Mouse (Mus musculus): Measurements from ENCODE around the gene Nfib. TPM values are rescaled to one million over a fixed set of nuclear protein-coding genes. Genes with fewer than 3 reads are reported as not detected.
"Not testable (repeated sequence)": the region's sequence is repeated elsewhere in the genome, so short reads cannot be mapped to it uniquely, and the experiment has no call there.

The Nfib gene
- polyA plus RNA-seq, 1 experiment from 2014 or later: 52.8 TPM

- ATAC-seq (replicated peaks): no peak
- Histone ChIP-seq H3K36me3 (replicated peaks) (no peaks in the 10 kb centered on the region), H3K9ac (no peak overlapping the region), H3K4me3 (no peak overlapping the region), H3K27me3 (replicated peaks) (no peaks in the 10 kb centered on the region), H3K4me2 (no peak overlapping the region), H3K27ac (no peak overlapping the region), H3K4me1 (0 out of 2 replicates have a peak, but pooled peaks cover 2% of the 10 kb centered on the region), H3K9me3 (no peaks in the 10 kb centered on the region)
- WGBS: 77% methylated on average over 7 of the region's 7 CpGs
Observed at GRCm38 (mm10) chr4:82289596-82289995, 416.0 kb downstream of the Nfib start.

GRCm38 (mm10) chr4:82288138-82288537 is 417.4 kb downstream of the Nfib start:
- Histone ChIP-seq H3K9ac (no peak overlapping the region), H3K4me2 (no peak overlapping the region), H3K4me1 (0 out of 2 replicates have a peak, but pooled peaks cover under 1% of the 10 kb centered on the region), H3K36me3 (replicated peaks) (no peaks in the 10 kb centered on the region), H3K27me3 (replicated peaks) (no peaks in the 10 kb centered on the region), H3K9me3 (no peaks in the 10 kb centered on the region), H3K27ac (no peak overlapping the region), H3K4me3 (no peak overlapping the region)
- WGBS: 84% methylated on average over 2 of the region's 2 CpGs
- ATAC-seq (replicated peaks): no peak

GRCm38 (mm10) chr4:82287454-82287853 is 418.1 kb downstream of the Nfib start:
- H3K27ac ChIP-seq: no peak overlapping the region
- no peaks in the 10 kb centered on the region for H3K27me3 ChIP-seq (replicated peaks)
- H3K4me2 ChIP-seq: no peak overlapping the region
- no peak overlapping the region for H3K9ac ChIP-seq
- no peaks in the 10 kb centered on the region for H3K36me3 ChIP-seq (replicated peaks)
- no peak overlapping the region for H3K4me3 ChIP-seq
- no peaks in the 10 kb centered on the region for H3K4me1 ChIP-seq
- 95% methylated on average over 2 of the region's 2 CpGs for WGBS
- H3K9me3 ChIP-seq: no peaks in the 10 kb centered on the region
- ATAC-seq (replicated peaks): no peak

- no peak for ATAC-seq (replicated peaks)
- no peaks in the 10 kb centered on the region for H3K9me3 ChIP-seq
- H3K36me3 ChIP-seq (replicated peaks): no peaks in the 10 kb centered on the region
- no peak overlapping the region for H3K4me3 ChIP-seq
- no peak overlapping the region for H3K4me2 ChIP-seq
- no peaks in the 10 kb centered on the region for H3K4me1 ChIP-seq
- H3K27ac ChIP-seq: no peak overlapping the region
- H3K27me3 ChIP-seq (replicated peaks): no peaks in the 10 kb centered on the region
- WGBS: 94% methylated on average over 2 of the region's 2 CpGs
- H3K9ac ChIP-seq: no peak overlapping the region
Observed at GRCm38 (mm10) chr4:82286931-82287330, 418.6 kb downstream of the Nfib start.

GRCm38 (mm10) chr4:82283536-82283935 is 422.0 kb downstream of the Nfib start:
- no peak for ATAC-seq (replicated peaks)
- WGBS: 94% methylated on average over 6 of the region's 6 CpGs
- Histone ChIP-seq H3K36me3 (replicated peaks) (no peaks in the 10 kb centered on the region), H3K4me2 (no peak overlapping the region), H3K9me3 (no peaks in the 10 kb centered on the region), H3K27me3 (replicated peaks) (no peaks in the 10 kb centered on the region), H3K4me3 (no peak overlapping the region), H3K4me1 (no peaks in the 10 kb centered on the region), H3K27ac (no peak overlapping the region), H3K9ac (no peak overlapping the region)

- H3K4me1 ChIP-seq: 0 out of 2 replicates have a peak, but pooled peaks cover 6% of the 10 kb centered on the region
- H3K4me3 ChIP-seq: no peak overlapping the region
- H3K27ac ChIP-seq: no peak overlapping the region
- H3K9me3 ChIP-seq: no peaks in the 10 kb centered on the region
- H3K27me3 ChIP-seq (replicated peaks): no peaks in the 10 kb centered on the region
- 86% methylated on average over 2 of the region's 2 CpGs for WGBS
- no peak overlapping the region for H3K9ac ChIP-seq
- no peak overlapping the region for H3K4me2 ChIP-seq
- no peaks in the 10 kb centered on the region for H3K36me3 ChIP-seq (replicated peaks)
- ATAC-seq (replicated peaks): no peak
Observed at GRCm38 (mm10) chr4:82275996-82276395, 429.6 kb downstream of the Nfib start.

GRCm38 (mm10) chr4:82273049-82273754 is 432.3 kb downstream of the Nfib start:
- Histone ChIP-seq H3K27me3 (replicated peaks) (no peaks in the 10 kb centered on the region), H3K4me2 (no peak overlapping the region), H3K9me3 (no peaks in the 10 kb centered on the region), H3K9ac (no peak overlapping the region), H3K4me1 (0 out of 2 replicates have a peak, but pooled peaks cover 6% of the 10 kb centered on the region), H3K4me3 (no peak overlapping the region), H3K27ac (no peak overlapping the region), H3K36me3 (replicated peaks) (no peaks in the 10 kb centered on the region)
- WGBS: 88% methylated on average over 4 of the region's 4 CpGs
- no peak for ATAC-seq (replicated peaks)

GRCm38 (mm10) chr4:82272099-82272498 is 433.5 kb downstream of the Nfib start:
- no peaks in the 10 kb centered on the region for H3K9me3 ChIP-seq
- H3K4me1 ChIP-seq: 0 out of 2 replicates have a peak, but pooled peaks cover 6% of the 10 kb centered on the region
- no peaks in the 10 kb centered on the region for H3K36me3 ChIP-seq (replicated peaks)
- no peak overlapping the region for H3K4me3 ChIP-seq
- no peak for ATAC-seq (replicated peaks)
- WGBS: 66% methylated on average over 4 of the region's 4 CpGs
- H3K27ac ChIP-seq: no peak overlapping the region
- H3K4me2 ChIP-seq: no peak overlapping the region
- no peaks in the 10 kb centered on the region for H3K27me3 ChIP-seq (replicated peaks)
- no peak overlapping the region for H3K9ac ChIP-seq

GRCm38 (mm10) chr4:82271547-82271946 is 434.0 kb downstream of the Nfib start:
- Histone ChIP-seq H3K9me3 (no peaks in the 10 kb centered on the region), H3K4me1 (0 out of 2 replicates have a peak, but pooled peaks cover 6% of the 10 kb centered on the region), H3K4me2 (no peak overlapping the region), H3K4me3 (no peak overlapping the region), H3K27ac (no peak overlapping the region), H3K27me3 (replicated peaks) (no peaks in the 10 kb centered on the region), H3K36me3 (replicated peaks) (no peaks in the 10 kb centered on the region), H3K9ac (no peak overlapping the region)
- WGBS: 48% methylated on average over 3 of the region's 3 CpGs
- peak; percentile 66; the same call in 1 of the 2 replicates for ATAC-seq (replicated peaks)

GRCm38 (mm10) chr4:82267832-82268778 is 437.4 kb downstream of the Nfib start:
- ATAC-seq (replicated peaks): no peak
- Histone ChIP-seq H3K4me1 (0 out of 2 replicates have a peak, but pooled peaks cover 6% of the 10 kb centered on the region), H3K9me3 (no peaks in the 10 kb centered on the region), H3K27me3 (replicated peaks) (no peaks in the 10 kb centered on the region), H3K4me2 (no peak overlapping the region), H3K4me3 (no peak overlapping the region), H3K27ac (no peak overlapping the region), H3K9ac (no peak overlapping the region), H3K36me3 (replicated peaks) (no peaks in the 10 kb centered on the region)
- WGBS: 76% methylated on average over 14 of the region's 14 CpGs

- Histone ChIP-seq H3K9ac (no peak overlapping the region), H3K27ac (no peak overlapping the region), H3K4me3 (no peak overlapping the region), H3K9me3 (no peaks in the 10 kb centered on the region), H3K36me3 (replicated peaks) (no peaks in the 10 kb centered on the region), H3K27me3 (replicated peaks) (no peaks in the 10 kb centered on the region), H3K4me2 (no peak overlapping the region), H3K4me1 (no peaks in the 10 kb centered on the region)
- no peak for ATAC-seq (replicated peaks)
- 54% methylated on average over 4 of the region's 4 CpGs for WGBS
Observed at GRCm38 (mm10) chr4:82266066-82266619, 439.4 kb downstream of the Nfib start.

- not testable (repeated sequence) for H3K27me3 ChIP-seq (replicated peaks); H3K4me1 ChIP-seq; H3K36me3 ChIP-seq (replicated peaks); H3K4me3 ChIP-seq; H3K9me3 ChIP-seq; H3K27ac ChIP-seq; ATAC-seq (replicated peaks); H3K9ac ChIP-seq; H3K4me2 ChIP-seq
- WGBS: 96% methylated on average over 1 of the region's 1 CpGs
Observed at GRCm38 (mm10) chr4:82258545-82258944, 447.0 kb downstream of the Nfib start.

All from midbrain, embryonic 15.5 days (tissue).